Mouse (Mus musculus) liver, embryonic 11.5 days (tissue): ENCODE measurements around the gene Igf2bp1. TPM values are rescaled to one million over a fixed set of nuclear protein-coding genes. Genes with fewer than 3 reads are reported as not detected.

Experiments used
- ATAC-seq: fragments of 200-750 bp; cut with Nextera tagmentation; replicated peaks from 2 replicates; pipeline ENCODE4 v1.8.0; 2017; ENCODE audit warnings: moderate number of reproducible peaks, mild to moderate bottlenecking, moderate TSS enrichment, moderate library complexity; ENCODE audit not compliant: low FRiP score
- DNase-seq: peaks from one replicate; pipeline ENCODE4 v3.0.0-alpha.2; 2017; ENCODE audit warnings: low spot score
- H3K27ac ChIP-seq: fragments of 300-500 bp; sonication (generic); 2 replicates; pipeline ENCODE4 v1.5.1; 2014; ENCODE audit warnings: mild to moderate bottlenecking, low read depth, low read length, control low read depth
- H3K27me3 ChIP-seq: fragments of 300-500 bp; sonication (generic); replicated peaks from 2 replicates; pipeline ENCODE4 v1.6.1; 2014; ENCODE audit warnings: low read length, mixed read lengths; ENCODE audit not compliant: control insufficient read depth, insufficient read depth
- H3K36me3 ChIP-seq: fragments of 300-500 bp; sonication (generic); 2 replicates; pipeline ENCODE4 v1.6.1; 2014; ENCODE audit warnings: mild to moderate bottlenecking, low read length, moderate library complexity, mixed read lengths; ENCODE audit not compliant: control insufficient read depth, insufficient read depth
- H3K4me1 ChIP-seq: fragments of 300-500 bp; sonication (generic); replicated peaks from 2 replicates; pipeline ENCODE4 v1.6.1; 2014; ENCODE audit warnings: low read length, mixed read lengths; ENCODE audit not compliant: control insufficient read depth, insufficient read depth
- H3K4me2 ChIP-seq: fragments of 300-500 bp; sonication (generic); 2 replicates; pipeline ENCODE4 v1.6.1; 2014; ENCODE audit warnings: mild to moderate bottlenecking, control low read depth, moderate library complexity
- H3K4me3 ChIP-seq: fragments of 300-500 bp; sonication (generic); 2 replicates; pipeline ENCODE4 v1.5.1; 2014; ENCODE audit warnings: low read depth, low read length, control low read depth
- H3K9ac ChIP-seq: fragments of 300-500 bp; sonication (generic); 2 replicates; pipeline ENCODE4 v1.6.1; 2014; ENCODE audit warnings: low read depth, low read length, control low read depth
- H3K9me3 ChIP-seq: fragments of 300-500 bp; sonication (generic); 2 replicates; pipeline ENCODE4 v1.6.1; 2016; ENCODE audit warnings: low read length, inconsistent platforms, mixed read lengths; ENCODE audit not compliant: control insufficient read depth
- WGBS: fragments of 180-500 bp; shearing (Covaris S2); extraction: QIAGEN DNeasy Blood & Tissue Kit; methylation state at CpG from one replicate; pipeline ENCODE4 v1.1.7; 2014; 5-methylcytosine and 5-hydroxymethylcytosine counted together
- polyA plus RNA-seq: library from polyadenylated mRNA; unstranded; fragments of >200 nt; fragmentation: Nextera tagmentation; extraction: Ambion mirVana; gene quantifications from 2 replicates; pipeline ENCODE4 v1.2.1, GENCODE M21; 2014

Igf2bp1 gene
- polyA plus RNA-seq, 1 experiment from 2014 or later, result 56.0 TPM

GRCm38 (mm10) chr11:96037499-96037898 is 31.8 kb upstream of the Igf2bp1 start:
- WGBS, result 82% methylated on average over 5 of the region's 5 CpGs
- Histone ChIP-seq H3K9ac (no peak overlapping the region), H3K27ac (no peak overlapping the region), H3K4me2 (no peak overlapping the region), H3K4me3 (no peak overlapping the region), H3K4me1 (peaks cover 11% of the 10 kb centered on the region), H3K36me3 (peaks cover 10% of the 10 kb centered on the region; the same call in 1 of the 2 replicates), H3K27me3 (no peaks in the 10 kb centered on the region), H3K9me3 (no peaks in the 10 kb centered on the region)
- no peak for DNase-seq
- no peak for ATAC-seq

- Histone ChIP-seq H3K4me3 (peak overlapping the region; percentile 87), H3K4me2 (peak overlapping the region; percentile 81), H3K27me3 (no peaks in the 10 kb centered on the region), H3K4me1 (peaks cover 11% of the 10 kb centered on the region), H3K9ac (peak overlapping the region; percentile 80), H3K27ac (no peak overlapping the region; the same call in 1 of the 2 replicates), H3K9me3 (no peaks in the 10 kb centered on the region), H3K36me3 (peaks cover 8% of the 10 kb centered on the region; the same call in 1 of the 2 replicates)
- ATAC-seq, result peak; percentile 27; the same call in 1 of the 2 replicates
- DNase-seq, result no peak
- WGBS, result 6% methylated on average over 6 of the region's 6 CpGs
These were observed 29.4 kb upstream of the Igf2bp1 start for GRCm38 (mm10) chr11:96035133-96035532.

- no peaks in the 10 kb centered on the region for H3K9me3 ChIP-seq
- peaks cover 11% of the 10 kb centered on the region for H3K4me1 ChIP-seq
- DNase-seq, result peak; percentile 98
- H3K4me2 ChIP-seq, result peak within 1 kb of the TSS; percentile 81
- H3K36me3 ChIP-seq, result peaks cover 8% of the 10 kb centered on the region; the same call in 1 of the 2 replicates
- WGBS, result under 1% methylated on average over 29 of the region's 29 CpGs
- peak within 1 kb of the TSS; percentile 80 for H3K9ac ChIP-seq
- H3K27ac ChIP-seq, result peak within 1 kb of the TSS; percentile 52
- H3K4me3 ChIP-seq, result peak within 1 kb of the TSS; percentile 87
- no peaks in the 10 kb centered on the region for H3K27me3 ChIP-seq
- peak; percentile 83 for ATAC-seq
These were observed 28.9 kb upstream of the Igf2bp1 start, which contains the start of gene Snf8 for GRCm38 (mm10) chr11:96034596-96035052. Gene Snf8, plus strand, starts transcription at chr11:96034885.

- Histone ChIP-seq H3K9ac (peak overlapping the region; percentile 80), H3K9me3 (no peaks in the 10 kb centered on the region), H3K27ac (peak overlapping the region; percentile 52), H3K27me3 (no peaks in the 10 kb centered on the region), H3K36me3 (peaks cover 5% of the 10 kb centered on the region; the same call in 1 of the 2 replicates), H3K4me3 (peak overlapping the region; percentile 87), H3K4me1 (peaks cover 11% of the 10 kb centered on the region), H3K4me2 (peak overlapping the region; percentile 81)
- no peak for DNase-seq
- ATAC-seq, result no peak
- WGBS, result 36% methylated on average over 8 of the region's 8 CpGs
These were observed 28.4 kb upstream of the Igf2bp1 start for GRCm38 (mm10) chr11:96034116-96034515.

GRCm38 (mm10) chr11:96033264-96033663 is 27.5 kb upstream of the Igf2bp1 start:
- Histone ChIP-seq H3K4me2 (no peak overlapping the region), H3K27me3 (no peaks in the 10 kb centered on the region), H3K27ac (no peak overlapping the region), H3K36me3 (0 out of 2 replicates have a peak, but pooled peaks cover 2% of the 10 kb centered on the region), H3K4me3 (no peak overlapping the region), H3K4me1 (peaks cover 11% of the 10 kb centered on the region), H3K9me3 (no peaks in the 10 kb centered on the region), H3K9ac (no peak overlapping the region)
- 93% methylated on average over 3 of the region's 3 CpGs for WGBS
- DNase-seq, result no peak
- no peak for ATAC-seq

GRCm38 (mm10) chr11:96031701-96032100 is 26.0 kb upstream of the Igf2bp1 start:
- WGBS, result 79% methylated on average over 2 of the region's 2 CpGs
- H3K9me3 ChIP-seq, result no peaks in the 10 kb centered on the region
- no peaks in the 10 kb centered on the region for H3K27me3 ChIP-seq
- no peak overlapping the region for H3K27ac ChIP-seq
- H3K9ac ChIP-seq, result no peak overlapping the region
- H3K4me1 ChIP-seq, result peaks cover 11% of the 10 kb centered on the region
- H3K4me3 ChIP-seq, result no peak overlapping the region
- H3K36me3 ChIP-seq, result no peaks in the 10 kb centered on the region
- H3K4me2 ChIP-seq, result no peak overlapping the region
- ATAC-seq (no peak), DNase-seq (no peak)

GRCm38 (mm10) chr11:96030571-96030970 is 24.8 kb upstream of the Igf2bp1 start:
- no peak for ATAC-seq
- DNase-seq, result no peak
- no peak overlapping the region for H3K27ac ChIP-seq

GRCm38 (mm10) chr11:96028130-96028529 is 22.4 kb upstream of the Igf2bp1 start:
- WGBS, result 43% methylated on average over 5 of the region's 5 CpGs
- H3K9ac ChIP-seq, result no peak overlapping the region; the same call in 1 of the 2 replicates
- H3K4me1 ChIP-seq, result no peaks in the 10 kb centered on the region; the same call in none of the 2 replicates
- H3K27ac ChIP-seq, result no peak overlapping the region
- H3K27me3 ChIP-seq, result no peaks in the 10 kb centered on the region; the same call in 1 of the 2 replicates
- DNase-seq (no peak), ATAC-seq (no peak)
- no peak overlapping the region for H3K4me3 ChIP-seq
- no peaks in the 10 kb centered on the region for H3K36me3 ChIP-seq
- H3K4me2 ChIP-seq, result no peak overlapping the region
- H3K9me3 ChIP-seq, result no peaks in the 10 kb centered on the region

More at GRCm38 (mm10) chr11:96030571-96030970, 24.8 kb upstream of the Igf2bp1 start:
- H3K4me1 ChIP-seq, result peaks cover 6% of the 10 kb centered on the region
- 80% methylated on average over 3 of the region's 3 CpGs for WGBS
- no peak overlapping the region for H3K9ac ChIP-seq
- H3K4me2 ChIP-seq, result no peak overlapping the region
- no peaks in the 10 kb centered on the region for H3K36me3 ChIP-seq
- H3K4me3 ChIP-seq, result no peak overlapping the region
- no peaks in the 10 kb centered on the region for H3K9me3 ChIP-seq
- H3K27me3 ChIP-seq, result no peaks in the 10 kb centered on the region; the same call in 1 of the 2 replicates

GRCm38 (mm10) chr11:96020622-96021021 is 14.9 kb upstream of the Igf2bp1 start:
- DNase-seq (no peak), ATAC-seq (no peak)
- 61% methylated on average over 4 of the region's 4 CpGs for WGBS
- Histone ChIP-seq H3K27me3 (no peaks in the 10 kb centered on the region), H3K9me3 (no peaks in the 10 kb centered on the region), H3K9ac (no peak overlapping the region), H3K4me2 (no peak overlapping the region), H3K4me3 (no peak overlapping the region), H3K4me1 (no peaks in the 10 kb centered on the region; the same call in 1 of the 2 replicates), H3K36me3 (no peaks in the 10 kb centered on the region), H3K27ac (no peak overlapping the region)
